Mouse (Mus musculus) ES-CJ7 (cell line): ENCODE results near the gene Uevld.
"Not testable (repeated sequence)": the region's sequence is repeated elsewhere in the genome, so short reads cannot be mapped to it uniquely, and the experiment has no call there.

Experiments
- DNase-seq: peaks from one replicate; pipeline ENCODE4 v3.0.0; 2011; ENCODE audit warnings: low read depth, low spot score

The Uevld gene

DNA sequence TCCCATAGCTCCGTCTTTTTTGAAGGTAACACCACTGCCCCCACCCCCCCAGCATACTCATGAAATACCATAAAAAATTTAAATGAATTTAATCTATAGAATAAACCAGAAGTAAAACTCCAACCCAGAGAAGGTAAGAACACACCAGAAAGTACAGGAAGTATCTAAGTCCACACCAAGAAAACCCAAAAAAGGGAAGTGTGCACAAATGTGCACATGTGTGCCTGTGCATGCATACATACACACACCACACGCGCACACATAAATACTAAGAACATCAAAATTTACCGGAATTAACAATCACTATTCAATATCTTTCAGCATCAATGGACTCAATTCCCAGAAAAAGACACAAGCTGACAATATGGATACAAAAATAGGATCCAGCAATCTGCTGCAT lies 11.6 kb upstream of the Uevld start:
- no peak for DNase-seq

DNA sequence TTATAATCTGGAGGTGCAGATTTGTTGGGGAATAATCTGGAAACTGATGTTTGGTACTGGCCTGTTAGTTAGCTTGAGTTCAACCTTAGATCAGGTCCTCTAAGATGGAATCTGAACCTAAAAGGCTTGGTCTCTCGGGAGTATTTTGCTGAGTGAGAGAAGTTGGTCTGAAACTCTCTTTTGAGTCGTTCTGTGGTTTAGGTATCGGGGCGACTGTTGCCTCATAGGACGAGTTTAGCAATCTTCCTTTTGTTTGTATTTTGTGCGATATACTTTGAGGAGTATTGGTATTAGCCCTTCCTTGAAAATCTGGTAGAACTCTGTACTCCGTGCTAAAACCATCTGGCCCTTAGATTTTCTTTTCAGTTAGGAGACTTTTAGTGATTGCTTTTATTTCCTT lies 5.7 kb upstream of the Uevld start:
- no peak for DNase-seq

DNA sequence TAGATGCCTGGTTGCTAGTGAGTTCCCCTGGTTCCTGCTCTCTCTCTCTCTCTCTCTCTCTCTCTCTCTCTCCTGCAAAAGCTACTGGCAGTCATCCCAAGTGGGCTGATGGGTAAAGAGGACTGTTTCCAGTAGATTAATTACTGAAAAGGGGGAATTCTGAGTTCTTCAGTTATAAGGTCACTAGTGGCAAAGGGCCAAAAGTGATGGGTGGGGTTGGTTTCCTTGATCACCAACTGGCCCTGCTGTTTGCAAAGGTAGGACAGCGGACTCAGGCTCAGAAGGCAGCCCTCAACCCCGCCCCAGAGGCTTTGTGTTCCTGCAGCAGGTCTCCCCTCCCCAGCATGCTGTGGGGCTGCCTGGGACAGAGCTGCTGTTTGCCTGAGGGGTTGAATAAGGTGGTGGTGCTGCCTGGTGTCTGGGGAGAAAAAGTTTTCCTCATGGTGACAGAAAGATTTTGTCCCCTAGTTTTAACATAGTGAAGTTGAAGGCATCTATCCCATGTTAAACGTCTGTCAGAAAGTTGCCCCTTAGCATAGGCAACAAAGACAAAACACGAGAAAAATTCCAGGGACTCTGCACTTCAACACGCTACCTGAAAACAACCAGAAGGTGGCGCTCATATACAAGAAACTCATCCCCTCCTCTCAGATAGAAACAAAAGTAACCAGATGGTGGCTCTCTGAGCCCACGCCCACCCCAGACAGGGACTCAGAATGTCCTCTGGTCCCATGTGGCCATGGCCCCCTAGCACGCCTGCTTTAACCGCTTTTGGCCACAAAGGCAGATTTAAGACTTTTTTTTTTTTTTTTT lies 4.7 kb upstream of the Uevld start:
- peak; percentile 85 for DNase-seq

DNA sequence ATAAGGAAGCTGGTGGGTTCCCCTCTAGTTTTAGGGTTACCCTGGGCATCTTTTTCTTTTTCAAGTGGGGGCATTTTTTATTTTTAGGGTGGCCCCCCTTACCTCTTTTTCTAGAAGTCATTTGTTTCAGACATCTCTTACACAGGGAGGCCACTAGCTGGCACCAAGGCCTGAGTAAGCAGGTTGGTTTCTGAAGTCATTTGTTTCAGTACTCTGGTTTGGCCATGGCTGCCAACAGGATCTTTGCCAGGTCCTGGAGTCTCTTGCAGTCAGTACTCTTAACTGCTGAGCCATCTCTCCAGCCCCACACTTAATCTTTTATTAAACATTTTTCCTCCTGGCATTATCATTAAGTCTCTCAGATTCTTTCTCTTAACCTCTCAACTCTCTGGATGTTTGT lies 3.8 kb upstream of the Uevld start:
- DNase-seq, result no peak

DNA sequence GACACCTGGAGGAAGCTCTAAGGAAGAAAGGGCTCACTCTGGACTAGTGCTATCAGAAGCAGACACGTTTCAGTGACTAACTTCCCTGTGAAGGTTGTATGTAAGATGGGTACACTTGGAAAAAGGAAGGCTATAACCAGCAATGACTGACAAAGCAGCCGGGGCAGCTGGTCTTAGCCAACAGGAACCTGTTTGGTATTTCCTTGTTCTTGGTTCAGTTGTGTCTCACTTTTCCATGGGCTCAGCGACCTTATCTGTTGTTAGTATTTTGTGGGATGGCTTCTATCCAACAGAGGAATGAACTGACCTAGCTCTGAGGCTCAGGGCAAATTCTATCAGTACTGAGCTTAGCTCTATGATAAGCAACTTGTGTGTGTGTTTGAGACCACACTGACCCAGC lies 2.7 kb upstream of the Uevld start:
- no peak for DNase-seq

DNA sequence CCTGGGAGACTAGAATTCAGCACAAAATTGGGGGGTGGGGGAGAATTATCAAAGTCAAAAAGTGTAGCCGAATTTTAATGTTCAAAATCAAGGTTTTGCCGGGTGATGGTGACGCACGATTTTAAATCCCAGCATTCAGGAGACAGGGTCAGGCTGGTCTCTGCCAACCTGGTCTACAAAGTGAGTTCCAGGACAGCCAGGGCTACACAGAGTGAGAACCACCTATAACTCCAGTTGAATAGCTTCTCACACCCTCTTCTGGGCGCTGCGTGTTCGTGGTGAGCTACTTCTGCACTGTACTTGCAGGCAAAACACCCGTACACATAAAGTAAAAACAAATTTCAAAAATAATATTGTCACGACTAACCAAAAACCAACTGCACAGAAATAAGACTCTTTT lies 526 bp upstream of the Uevld start:
- no peak for DNase-seq

DNA sequence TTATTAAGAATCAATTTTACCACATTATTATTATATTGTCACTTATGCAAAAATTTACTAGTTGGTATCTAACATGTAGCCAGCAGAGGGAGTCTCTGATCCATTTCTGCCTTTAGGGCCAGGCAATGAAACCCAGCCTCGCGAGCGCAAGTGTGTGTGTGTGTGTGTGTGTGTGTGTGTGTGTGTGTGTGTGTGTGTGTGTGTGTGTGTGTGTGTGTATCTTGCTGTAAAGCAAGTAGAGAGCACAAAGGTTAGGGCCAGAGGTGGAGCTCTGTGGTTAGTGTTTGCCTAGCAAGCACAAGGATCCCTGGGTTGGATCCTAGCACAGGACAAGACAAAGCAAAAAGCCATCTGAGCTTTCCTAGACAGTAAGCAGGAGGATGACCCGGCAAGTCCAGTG lies 22.5 kb downstream of the Uevld start:
- peak; percentile 25 for DNase-seq

DNA sequence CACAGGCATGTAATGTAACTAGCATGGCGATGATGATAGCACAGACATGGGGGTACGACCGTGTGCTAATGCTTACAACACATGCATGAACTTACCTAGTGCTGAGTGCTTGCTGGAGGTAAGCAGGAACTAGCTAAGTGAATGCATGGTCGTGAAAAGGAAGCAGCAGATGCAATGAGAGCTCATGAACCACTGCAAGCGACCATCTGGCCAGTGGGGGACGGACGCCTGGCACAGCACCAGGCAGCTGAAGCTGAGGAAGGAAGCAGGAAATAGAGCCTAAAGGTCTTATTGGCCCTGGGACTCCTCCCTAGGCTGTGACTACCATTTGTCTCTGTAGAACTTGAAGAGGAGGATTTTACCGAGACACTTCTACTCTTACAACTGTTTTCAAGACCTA lies 23.5 kb downstream of the Uevld start:
- no peak for DNase-seq

DNA sequence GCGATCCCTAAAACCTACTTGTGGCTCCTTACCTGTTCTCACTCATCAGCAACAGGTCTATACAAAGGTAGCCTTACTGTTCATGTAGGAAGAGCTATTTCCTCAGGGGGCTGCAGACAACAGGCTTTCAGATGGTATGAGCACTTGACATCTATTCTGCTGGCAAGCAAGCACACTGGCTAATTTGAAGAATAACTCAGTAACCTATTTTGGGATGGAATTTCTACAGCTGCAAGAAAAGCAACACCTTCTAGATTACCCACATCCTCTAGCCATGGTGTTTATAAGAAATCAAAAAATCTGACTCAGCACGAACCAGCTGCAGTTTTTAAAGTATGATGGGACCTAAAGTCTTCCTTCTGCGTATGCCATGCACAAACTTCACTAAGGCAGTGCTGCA lies 27.0 kb downstream of the Uevld start:
- DNase-seq, result no peak

DNA sequence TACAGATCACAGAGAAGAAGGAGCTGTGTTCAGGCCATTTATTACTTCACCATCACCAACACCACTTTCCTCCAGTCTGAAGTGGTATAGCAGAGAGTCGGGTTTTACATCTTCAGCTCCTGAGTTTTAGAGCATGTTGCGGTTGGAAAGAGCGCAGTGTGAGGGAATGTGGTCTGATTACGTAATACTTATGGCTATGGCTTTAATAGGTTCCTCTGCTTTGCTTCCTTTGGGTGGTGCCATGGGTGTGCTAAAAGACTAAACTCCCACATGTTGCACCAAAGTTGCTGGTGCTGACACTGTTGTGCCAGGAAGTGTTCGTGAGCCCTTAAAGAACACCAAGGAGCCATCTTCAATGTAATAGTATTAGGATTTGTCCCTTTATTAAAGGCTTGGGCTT lies 30.0 kb downstream of the Uevld start:
- no peak for DNase-seq

DNA sequence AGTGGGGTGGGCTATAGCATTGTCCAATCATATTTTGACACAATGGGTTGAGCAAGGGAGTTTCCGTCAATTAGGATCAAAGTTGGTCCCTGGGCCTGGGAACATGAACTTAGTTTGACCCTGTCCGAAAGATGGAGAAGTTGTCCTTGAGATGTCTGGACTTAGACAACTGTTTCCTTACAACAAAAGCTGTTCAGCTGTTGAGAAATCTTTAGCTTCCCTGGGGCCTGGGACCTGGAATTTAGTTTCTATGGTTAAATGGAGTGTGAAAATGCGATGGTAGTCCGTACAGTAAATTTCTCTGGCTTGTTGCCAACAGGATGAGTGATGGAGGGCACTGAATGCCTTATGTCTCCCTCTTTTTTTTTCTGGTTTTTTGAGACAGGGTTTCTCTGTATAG lies 36.3 kb downstream of the Uevld start:
- DNase-seq, result peak; percentile 30

DNA sequence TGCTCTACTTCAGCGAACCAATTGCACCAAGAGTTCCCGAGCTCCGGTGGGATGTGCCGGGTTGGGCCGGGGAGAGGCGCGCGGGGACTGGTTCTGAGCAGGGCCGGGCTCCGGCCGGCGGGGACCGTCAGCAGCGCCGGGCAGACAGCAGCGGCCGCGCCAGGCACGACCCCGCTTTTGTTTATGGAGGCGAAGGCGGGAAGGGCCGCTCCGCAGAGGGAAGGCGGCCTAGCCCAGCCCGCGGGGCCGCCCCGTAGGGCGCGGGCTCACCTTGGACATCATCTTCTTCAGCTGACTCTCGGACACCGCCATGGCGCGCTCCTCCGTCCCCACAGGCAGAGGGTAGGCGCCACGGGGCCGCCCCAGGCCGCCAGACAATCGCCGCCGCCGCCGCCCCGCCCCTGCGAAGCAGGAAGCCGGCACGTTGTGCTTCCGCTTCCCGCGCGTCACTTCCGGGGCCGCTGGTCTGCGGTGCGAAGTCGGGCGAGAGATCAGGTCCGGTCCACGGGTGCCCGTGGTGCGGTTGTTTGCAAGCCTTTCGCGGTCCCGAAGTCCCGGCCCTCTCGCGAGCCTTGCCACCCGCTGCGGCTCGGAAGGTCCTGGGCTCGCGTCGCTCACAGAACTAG lies 38.7 kb downstream of the Uevld start, which contains the start of gene Tsg101:
Tsg101 (minus strand) TSS at position 419 of the 626 bp plus-strand sequence.
- peak; percentile 86 for DNase-seq

DNA sequence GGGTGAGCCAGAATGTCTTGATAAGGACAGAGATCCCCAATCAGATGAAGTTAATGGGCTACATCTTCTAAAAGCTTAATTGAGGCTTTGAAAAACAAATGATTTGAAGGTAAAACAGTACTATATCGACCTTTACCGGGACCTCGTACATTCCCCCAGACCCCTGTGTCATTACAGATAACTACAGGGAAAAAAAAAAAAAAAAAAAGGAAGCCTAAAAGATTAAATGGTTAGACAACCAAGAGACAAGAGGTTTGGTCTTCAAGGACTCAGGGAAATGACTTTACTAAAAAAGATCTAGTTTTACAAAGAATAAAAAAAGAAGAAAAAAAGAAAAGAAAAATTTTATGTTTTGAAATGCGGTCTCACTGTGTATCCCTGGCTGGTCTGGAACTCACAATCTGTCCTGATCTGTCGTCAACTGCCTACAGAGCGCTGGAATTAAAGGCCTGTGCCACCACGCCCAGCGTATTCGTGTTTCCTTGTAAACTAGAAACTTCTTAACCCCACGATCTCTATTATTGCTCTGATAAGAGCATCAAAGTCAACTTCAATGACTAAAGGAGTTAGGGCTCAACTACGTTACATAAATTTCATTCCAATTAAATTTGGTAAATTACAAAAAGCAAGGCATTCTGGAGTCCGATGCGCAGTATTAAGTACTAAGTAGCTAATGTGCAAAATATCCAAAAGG lies 39.5 kb downstream of the Uevld start:
- DNase-seq, result peak; percentile 25

DNA sequence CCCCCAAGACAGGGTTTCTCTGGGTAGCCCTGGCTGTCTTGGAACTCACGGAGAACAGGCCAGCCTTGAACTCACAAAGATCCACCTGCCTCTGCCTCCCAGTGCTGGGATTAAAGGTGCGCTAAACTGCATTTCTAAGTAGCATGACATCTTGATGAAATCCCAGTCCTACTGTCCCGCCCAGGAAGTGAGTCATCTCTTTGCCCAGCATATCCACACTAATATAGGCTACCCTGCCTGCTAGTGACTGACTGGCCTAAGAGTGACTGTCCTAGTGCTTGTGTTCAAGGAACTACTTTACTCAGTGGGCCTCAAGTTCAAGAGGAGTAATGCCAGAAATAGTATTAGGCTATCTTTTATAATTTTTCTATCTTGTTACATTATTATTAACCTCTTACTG lies 42.0 kb downstream of the Uevld start:
- DNase-seq, result no peak

DNA sequence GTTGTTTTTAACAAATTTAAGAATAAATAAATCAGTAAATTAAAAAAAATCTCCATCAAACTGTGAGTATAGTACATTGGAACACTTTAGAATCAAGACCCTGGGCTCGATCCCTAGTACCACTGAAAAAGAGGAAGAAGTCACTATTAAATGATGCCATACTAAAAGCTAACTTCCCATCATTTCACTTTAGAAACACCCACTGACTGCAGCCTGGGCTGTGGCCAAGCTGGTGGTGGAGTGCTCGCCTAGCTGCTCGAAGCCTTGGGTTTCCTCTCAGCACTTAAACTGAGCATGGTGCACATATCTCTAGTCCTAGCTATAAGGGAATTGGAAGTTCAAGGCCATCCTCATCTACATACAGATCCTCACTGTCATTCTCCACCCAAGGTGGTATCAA lies 47.1 kb downstream of the Uevld start:
- DNase-seq, result no peak

DNA sequence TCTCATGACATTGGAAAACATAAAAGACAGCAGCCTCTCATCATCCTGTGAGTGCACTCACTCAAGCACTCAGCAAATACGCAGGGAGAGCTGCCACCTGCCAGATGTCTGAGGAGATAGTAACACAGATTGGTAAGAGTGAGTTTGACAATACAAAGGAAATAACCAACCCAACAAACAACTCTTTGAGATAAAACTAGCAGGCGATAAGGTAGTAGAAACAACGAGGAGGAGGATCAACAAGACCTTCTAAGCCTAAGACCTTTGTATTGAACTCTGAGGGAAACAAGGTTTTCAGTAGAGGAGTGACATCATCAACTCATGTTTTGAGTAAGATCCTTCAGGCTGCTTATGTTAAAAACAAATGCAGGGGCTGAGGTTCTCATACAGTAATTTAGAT lies 59.0 kb downstream of the Uevld start:
- no peak for DNase-seq

DNA sequence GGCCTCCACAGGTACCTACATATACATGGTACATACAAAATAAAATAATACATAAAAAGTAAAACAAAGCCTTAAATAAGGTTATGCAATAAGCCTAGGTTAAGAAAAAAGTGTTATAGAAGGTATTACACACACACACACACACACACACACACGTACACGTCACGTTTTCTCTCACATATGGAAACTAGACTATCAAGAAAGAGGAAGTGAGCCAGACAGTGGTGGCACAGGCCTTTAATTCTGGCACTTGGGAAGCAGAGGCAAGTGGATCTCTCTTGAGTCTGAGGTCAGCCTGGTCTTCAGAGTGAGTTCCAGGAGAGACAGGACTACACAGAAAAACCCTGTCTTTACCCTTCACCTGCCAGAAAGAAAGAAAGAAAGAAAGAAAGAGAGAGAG lies 62.8 kb downstream of the Uevld start:
- DNase-seq, result no peak

DNA sequence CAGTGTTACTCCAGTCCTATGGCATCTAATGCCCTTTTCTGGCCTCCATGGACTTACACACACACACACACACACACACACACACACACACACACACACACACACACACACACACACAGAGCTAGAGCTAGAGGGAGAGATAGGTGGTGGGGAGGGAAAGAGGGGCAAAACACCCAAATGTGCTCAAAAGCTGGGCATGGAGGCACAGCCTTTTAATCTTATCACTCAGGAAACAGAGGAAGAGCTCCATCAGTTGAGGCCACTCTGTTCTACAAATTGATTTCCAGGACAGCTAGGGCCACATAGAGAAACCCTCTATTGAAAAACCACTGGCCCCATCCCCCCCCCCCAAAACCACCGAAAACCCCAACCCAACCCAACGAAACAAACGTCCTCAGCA lies 75.0 kb downstream of the Uevld start:
- DNase-seq, result no peak

DNA sequence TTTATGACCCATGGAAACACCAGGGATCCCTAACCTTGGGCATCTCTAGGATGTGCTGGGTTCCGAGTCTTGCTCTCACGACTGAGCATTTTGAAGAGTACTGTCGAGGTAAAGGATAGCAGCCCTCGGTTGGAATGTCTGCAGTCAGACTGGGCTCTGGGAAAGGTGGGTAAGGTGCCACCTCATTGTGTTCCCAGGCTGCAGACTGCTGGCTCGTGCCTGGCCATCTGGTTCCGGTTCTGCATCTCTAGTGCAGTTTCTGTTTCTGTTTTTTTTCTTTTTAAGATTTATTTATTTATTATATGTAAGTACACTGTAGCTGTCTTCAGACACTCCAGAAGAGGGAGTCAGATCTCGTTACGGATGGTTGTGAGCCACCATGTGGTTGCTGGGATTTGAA lies 76.4 kb downstream of the Uevld start:
- DNase-seq, result not testable (repeated sequence)

DNA sequence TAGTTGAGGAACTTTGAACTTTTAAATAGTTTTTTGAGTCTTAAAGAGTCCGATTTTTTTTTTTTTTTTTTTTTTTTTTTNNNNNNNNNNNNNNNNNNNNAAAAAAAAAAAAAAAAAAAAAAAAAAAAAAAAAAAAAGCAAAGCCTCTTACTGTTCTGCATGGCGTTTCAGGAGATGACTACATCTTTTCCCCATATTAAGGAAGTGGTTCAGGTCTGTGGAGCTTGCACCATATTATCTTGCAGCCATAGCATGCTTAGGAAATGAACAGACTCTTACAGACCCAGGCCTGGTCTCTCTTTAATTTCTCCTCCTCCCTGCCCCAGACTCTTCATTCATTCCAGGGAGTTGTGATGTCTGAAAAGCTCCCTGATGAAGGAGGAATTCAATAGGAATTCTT lies 77.3 kb downstream of the Uevld start:
- no peak for DNase-seq

DNA sequence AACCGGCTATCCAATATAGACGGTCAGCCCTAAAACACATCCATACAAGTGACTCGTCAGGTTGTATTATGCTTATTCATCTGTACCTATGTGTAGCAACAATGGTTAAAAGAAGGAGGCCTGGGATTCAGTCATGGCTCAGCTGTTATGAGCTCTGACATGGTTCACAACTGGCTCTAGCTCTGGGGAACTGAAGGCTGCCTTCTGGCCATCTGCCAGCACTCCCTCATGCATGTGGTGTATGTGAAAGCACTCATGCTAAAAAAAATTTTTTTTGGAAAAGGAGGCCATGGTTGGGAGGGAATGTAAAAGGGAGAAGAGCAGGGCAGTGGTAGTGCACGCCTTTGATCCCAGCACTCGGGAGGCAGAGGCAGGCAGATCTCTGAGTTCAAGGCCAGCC lies 78.5 kb downstream of the Uevld start:
- DNase-seq, result no peak

DNA sequence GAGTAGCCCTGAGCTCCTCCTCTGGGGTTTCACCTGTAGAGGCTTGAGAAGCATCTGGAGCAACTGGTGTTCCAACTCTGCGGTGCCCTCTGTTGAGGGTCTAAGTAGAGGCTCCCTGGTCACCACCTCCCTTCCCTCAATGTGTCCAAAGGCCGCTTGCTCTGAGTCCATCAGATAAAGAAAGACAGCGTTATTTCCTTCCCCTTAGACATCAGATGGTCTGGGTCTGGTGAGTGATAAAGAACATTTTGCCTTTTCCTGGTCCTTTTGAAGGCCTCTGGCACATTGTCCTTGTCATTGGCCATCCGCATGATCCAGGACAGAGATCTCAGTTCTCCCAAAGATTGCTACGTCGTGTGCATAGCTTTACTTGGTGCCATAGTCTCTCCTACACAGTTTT lies 81.1 kb downstream of the Uevld start:
- DNase-seq, result no peak

DNA sequence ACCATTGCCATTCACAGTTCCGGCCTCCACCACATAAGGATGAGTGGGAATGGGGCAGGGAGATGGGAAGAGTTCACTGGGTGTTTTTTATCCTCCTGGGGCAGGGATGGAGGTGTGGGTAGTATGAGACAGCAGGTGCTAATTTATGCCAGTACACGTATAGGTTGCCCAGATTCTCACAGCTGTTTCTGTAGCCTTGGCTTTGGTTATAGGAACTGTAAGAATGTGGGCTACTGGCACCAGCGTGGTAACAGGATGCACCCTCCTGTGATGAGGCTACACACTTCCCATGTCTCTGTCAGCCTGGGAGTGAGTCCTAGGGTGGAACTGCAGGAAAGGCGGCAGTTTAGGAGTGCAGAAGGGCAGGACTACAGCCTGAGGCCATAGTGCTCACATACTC lies 81.5 kb downstream of the Uevld start:
- no peak for DNase-seq
